Mouse (Mus musculus): ENCODE measurements around the gene Gzma. TPM values are rescaled to one million over a fixed set of nuclear protein-coding genes. Genes with fewer than 3 reads are reported as not detected.
A peak's percentile ranks its signal among the peaks of the same experiment; 100 is the strongest.

Gzma gene
- polyA plus RNA-seq, 1 experiment from 2014 or later: not detected

- Histone ChIP-seq H3K4me1 (peaks cover 8% of the 10 kb centered on the region; the same call in 1 of the 2 replicates), H3K9me3 (replicated peaks) (no peaks in the 10 kb centered on the region), H3K36me3 (no peaks in the 10 kb centered on the region), H3K27ac (replicated peaks) (peak overlapping the region; percentile 37; the same call in 1 of the 2 replicates), H3K4me3 (replicated peaks) (peak overlapping the region; percentile 50), H3K9ac (replicated peaks) (peak overlapping the region; percentile 48), H3K27me3 (replicated peaks) (peaks cover 3% of the 10 kb centered on the region; the same call in 1 of the 2 replicates), H3K4me2 (peak overlapping the region; percentile 80)
- ATAC-seq (ENCODE audit: low FRiP score): no peak
- 21% methylated on average over 18 of the region's 18 CpGs for WGBS
These were observed 55.2 kb downstream of the Gzma start for GRCm38 (mm10) chr13:113045458-113046110.

- H3K4me2 ChIP-seq: peak overlapping the region; percentile 80
- ATAC-seq (ENCODE audit: low FRiP score): no peak
- H3K4me1 ChIP-seq: peaks cover 8% of the 10 kb centered on the region; the same call in 1 of the 2 replicates
- H3K36me3 ChIP-seq: no peaks in the 10 kb centered on the region
- H3K27ac ChIP-seq (replicated peaks): no peak overlapping the region
- no peaks in the 10 kb centered on the region for H3K9me3 ChIP-seq (replicated peaks)
- 79% methylated on average over 3 of the region's 3 CpGs for WGBS
- no peak overlapping the region for H3K9ac ChIP-seq (replicated peaks)
- peak overlapping the region; percentile 50 for H3K4me3 ChIP-seq (replicated peaks)
- peaks cover 3% of the 10 kb centered on the region; the same call in 1 of the 2 replicates for H3K27me3 ChIP-seq (replicated peaks)
These were observed 55.9 kb downstream of the Gzma start for GRCm38 (mm10) chr13:113044876-113045275.

Other genes starting within 250 kb of the Gzma start
- gene Mtrex, start 173.6 kb downstream of the Gzma start, polyA plus RNA-seq (2015; fragmentation: Nextera tagmentation; extraction: Ambion mirVana): 56.0 and 59.6 TPM in 2 replicates
- 31.3 and 35.2 TPM in 2 replicates for gene Dhx29, start 173.5 kb downstream of the Gzma start, polyA plus RNA-seq (2015; fragmentation: Nextera tagmentation; extraction: Ambion mirVana)
- 0.13 and 0.37 TPM in 2 replicates for gene Ccno, start 113.2 kb downstream of the Gzma start, polyA plus RNA-seq (2015; fragmentation: Nextera tagmentation; extraction: Ambion mirVana)
- gene Mcidas, start 107.1 kb downstream of the Gzma start, polyA plus RNA-seq (2015; fragmentation: Nextera tagmentation; extraction: Ambion mirVana): 0.08 and 0.11 TPM in 2 replicates
- not detected in 2 replicates for gene Cdc20b, start 65.9 kb downstream of the Gzma start, polyA plus RNA-seq (2015; fragmentation: Nextera tagmentation; extraction: Ambion mirVana)
- gene Gpx8, start 54.6 kb downstream of the Gzma start, polyA plus RNA-seq (2015; fragmentation: Nextera tagmentation; extraction: Ambion mirVana): 59.3 and 62.5 TPM in 2 replicates
- 1.3 and 3.5 TPM in 2 replicates for gene Esm1, start 108.7 kb upstream of the Gzma start, polyA plus RNA-seq (2015; fragmentation: Nextera tagmentation; extraction: Ambion mirVana)
- not detected in 2 replicates for gene Gzmk, start 124.9 kb upstream of the Gzma start, polyA plus RNA-seq (2015; fragmentation: Nextera tagmentation; extraction: Ambion mirVana)
- 0.77 and 1.2 TPM in 2 replicates for gene BC067074, start 192.2 kb upstream of the Gzma start, polyA plus RNA-seq (2015; fragmentation: Nextera tagmentation; extraction: Ambion mirVana)

Data from neural tube, embryonic 15.5 days (tissue).